Mouse (Mus musculus) C2C12 (cell line): ENCODE measurements around the gene Rcan2. TPM values are rescaled to one million over a fixed set of nuclear protein-coding genes. Genes with fewer than 3 reads are reported as not detected.
A peak's percentile ranks its signal among the peaks of the same experiment; 100 is the strongest.

Experiments used
- H3K27me3 ChIP-seq: one replicate; pipeline ENCODE4 v1.6.1; 2011; ENCODE audit not compliant: control insufficient read depth, insufficient read depth, insufficient read length
- H3K36me3 ChIP-seq: one replicate; pipeline ENCODE4 v1.6.1; 2011; ENCODE audit not compliant: control insufficient read depth, insufficient read depth
- H3K4me3 ChIP-seq: one replicate; pipeline ENCODE4 v1.5.1; 2011; ENCODE audit warnings: mild to moderate bottlenecking, control low read depth; ENCODE audit not compliant: poor library complexity, insufficient read depth, severe bottlenecking
- H3K79me2 ChIP-seq: one replicate; pipeline ENCODE4 v1.6.1; 2011; ENCODE audit not compliant: control insufficient read depth, insufficient read depth
- H3K79me3 ChIP-seq: one replicate; pipeline ENCODE4 v1.6.1; 2011; ENCODE audit warnings: low read depth, control low read depth
- H3ac ChIP-seq: one replicate; pipeline ENCODE3; 2011; ENCODE audit warnings: low read depth; ENCODE audit not compliant: control insufficient read depth, insufficient read length
- CEBPB ChIP-seq: IDR thresholded peaks from one replicate; pipeline ENCODE4 v1.6.1; 2011; ENCODE audit warnings: low read depth, mild to moderate bottlenecking, control low read depth, moderate library complexity
- CTCF ChIP-seq: IDR thresholded peaks from one replicate; pipeline ENCODE4 v1.5.1; 2011; ENCODE audit not compliant: control insufficient read depth, insufficient read depth, insufficient read length
- FOSL1 ChIP-seq: IDR thresholded peaks from one replicate; pipeline ENCODE4 v1.8.0; 2011; ENCODE audit warnings: mild to moderate bottlenecking, low read length; ENCODE audit not compliant: poor library complexity, insufficient read depth, severe bottlenecking
- MAX ChIP-seq: IDR thresholded peaks from one replicate; pipeline ENCODE4 v1.6.1; 2011; ENCODE audit warnings: mild to moderate bottlenecking, control low read depth
- MYOD1 ChIP-seq: IDR thresholded peaks from one replicate; pipeline ENCODE4 v1.6.1; 2011; ENCODE audit warnings: low read depth; ENCODE audit not compliant: control insufficient read depth, insufficient read length
- MYOG ChIP-seq: IDR thresholded peaks from one replicate; pipeline ENCODE4 v1.6.1; 2011; ENCODE audit not compliant: control insufficient read depth, insufficient read length; ENCODE audit errors: extremely low read depth
- USF1 ChIP-seq: IDR thresholded peaks from one replicate; pipeline ENCODE4 v1.6.1; 2011; ENCODE audit warnings: low read depth, mild to moderate bottlenecking, control low read depth, moderate library complexity
- polyA plus RNA-seq: library from polyadenylated mRNA; unstranded; fragments of >200 nt; fragmentation: generic; extraction: Trizol; gene quantifications from one replicate; pipeline ENCODE4 v1.2.1, GENCODE M21; 2012; ENCODE audit warnings: missing spikeins

Gene Rcan2
- polyA plus RNA-seq, 1 experiment: 1.0 TPM

- no peak overlapping the region for H3K4me3 ChIP-seq
- H3ac ChIP-seq: no peak overlapping the region
- no peaks in the 10 kb centered on the region for H3K79me3 ChIP-seq
- no peaks in the 10 kb centered on the region for H3K27me3 ChIP-seq
- peak; percentile 51 for TF ChIP-seq MAX
- no peak for TF ChIP-seq CTCF
- no peaks in the 10 kb centered on the region for H3K36me3 ChIP-seq
- H3K79me2 ChIP-seq: no peaks in the 10 kb centered on the region
Observed at GRCm38 (mm10) chr17:44026378-44026777, 225.2 kb downstream of the Rcan2 start.

GRCm38 (mm10) chr17:44026786-44027185 lies 225.6 kb downstream of the Rcan2 start:
- H3K79me3 ChIP-seq: no peaks in the 10 kb centered on the region
- H3K4me3 ChIP-seq: no peak overlapping the region
- H3K79me2 ChIP-seq: no peaks in the 10 kb centered on the region
- no peak overlapping the region for H3ac ChIP-seq
- no peaks in the 10 kb centered on the region for H3K27me3 ChIP-seq
- no peaks in the 10 kb centered on the region for H3K36me3 ChIP-seq
- TF ChIP-seq CEBPB (no peak), USF1 (no peak), MYOG (no peak), MYOD1 (no peak), FOSL1 (no peak), CTCF (no peak), MAX (no peak)

GRCm38 (mm10) chr17:44027311-44027710 lies 226.2 kb downstream of the Rcan2 start:
- TF ChIP-seq MYOD1: peak; percentile 77
- TF ChIP-seq FOSL1: no peak
- no peak for TF ChIP-seq USF1
- TF ChIP-seq MYOG: no peak
- Histone ChIP-seq H3K36me3 (no peaks in the 10 kb centered on the region), H3K4me3 (no peak overlapping the region), H3K79me3 (no peaks in the 10 kb centered on the region), H3K27me3 (no peaks in the 10 kb centered on the region), H3ac (no peak overlapping the region), H3K79me2 (no peaks in the 10 kb centered on the region)

GRCm38 (mm10) chr17:44029616-44030015 lies 228.5 kb downstream of the Rcan2 start:
- Histone ChIP-seq H3K79me3 (no peaks in the 10 kb centered on the region), H3K27me3 (no peaks in the 10 kb centered on the region), H3K79me2 (no peaks in the 10 kb centered on the region), H3K4me3 (no peak overlapping the region), H3K36me3 (no peaks in the 10 kb centered on the region), H3ac (no peak overlapping the region)
- TF ChIP-seq FOSL1 (no peak), USF1 (peak; percentile 37), MYOD1 (peak; percentile 50)

- TF ChIP-seq MYOD1: no peak
- TF ChIP-seq MYOG: no peak
- TF ChIP-seq MAX: no peak
- no peak for TF ChIP-seq CTCF
- no peak for TF ChIP-seq USF1
- TF ChIP-seq CEBPB: no peak
- no peak for TF ChIP-seq FOSL1
- H3K79me3 ChIP-seq: no peaks in the 10 kb centered on the region
- no peaks in the 10 kb centered on the region for H3K27me3 ChIP-seq
- H3K4me3 ChIP-seq: no peak overlapping the region
- H3K36me3 ChIP-seq: no peaks in the 10 kb centered on the region
- no peaks in the 10 kb centered on the region for H3K79me2 ChIP-seq
- no peak overlapping the region for H3ac ChIP-seq
Observed at GRCm38 (mm10) chr17:44030776-44031587, 229.8 kb downstream of the Rcan2 start.

GRCm38 (mm10) chr17:44035005-44035404 lies 233.9 kb downstream of the Rcan2 start:
- Histone ChIP-seq H3K79me2 (no peaks in the 10 kb centered on the region), H3K36me3 (no peaks in the 10 kb centered on the region), H3ac (no peak overlapping the region), H3K4me3 (no peak overlapping the region), H3K79me3 (no peaks in the 10 kb centered on the region), H3K27me3 (no peaks in the 10 kb centered on the region)
- peak; percentile 93 for TF ChIP-seq FOSL1
- TF ChIP-seq MYOG: no peak
- TF ChIP-seq MYOD1: peak; percentile 73
